Mouse (Mus musculus): Measurements from ENCODE around the gene Taar7b.

DNA sequence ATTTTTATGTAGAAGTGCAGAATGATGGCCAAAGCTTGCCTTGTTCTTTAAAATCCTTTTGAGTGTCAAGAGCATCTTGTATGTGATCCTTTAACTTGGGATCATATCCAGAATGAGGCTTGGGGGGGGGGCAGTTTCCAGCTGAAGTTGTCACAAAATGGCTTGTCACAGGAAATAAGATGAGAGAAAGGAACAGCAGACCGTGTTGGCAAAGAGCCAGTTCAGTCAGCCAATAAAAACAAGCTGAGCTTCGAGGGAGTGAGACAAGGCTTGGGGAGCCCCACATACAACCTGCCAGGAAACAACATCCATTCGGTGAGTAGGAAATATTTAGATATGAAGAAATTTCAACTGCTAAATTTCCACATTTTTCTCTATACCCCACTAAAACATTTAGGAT lies 36.3 kb upstream of the Taar7b start:
- TF ChIP-seq CTCF (IDR thresholded peaks at IDR 0.05; ENCODE audit: insufficient read depth, low read length) (no peak), POLR2A (IDR thresholded peaks at IDR 0.05; ENCODE audit: borderline replicate concordance, extremely low read depth, low read depth, low read length) (no peak)

All from lung, adult 2 months (tissue).